Mouse (Mus musculus) neural tube, embryonic 10.5 days (tissue): ENCODE measurements around the gene Lmo7.

ENCODE experiments used
- DNase-seq: peaks from one replicate; pipeline ENCODE4 v3.0.0-alpha.2; 2017; ENCODE audit warnings: low spot score; ENCODE audit errors: extremely low spot score

Gene Lmo7

DNA sequence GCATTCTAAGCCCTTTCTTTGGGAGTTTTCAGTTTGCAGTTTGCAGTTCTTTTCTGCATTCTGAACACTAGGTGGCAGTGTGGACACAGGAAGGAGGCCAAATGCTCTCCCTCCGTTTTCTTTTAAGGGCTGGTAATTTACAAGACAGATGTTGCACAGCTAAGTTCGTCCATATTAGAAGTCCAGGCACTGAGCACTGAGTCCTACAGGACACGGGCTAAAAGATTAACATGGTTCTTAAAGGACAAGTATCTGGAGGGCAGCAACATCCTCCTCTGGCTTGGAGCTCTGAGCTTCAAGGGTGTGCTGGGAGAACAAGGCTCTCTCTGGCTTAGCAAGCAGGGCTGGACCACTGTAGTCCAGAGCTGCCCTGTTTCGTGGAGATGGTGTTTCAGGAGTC lies 213.2 kb downstream of the Lmo7 start:
- DNase-seq = peak; percentile 56

DNA sequence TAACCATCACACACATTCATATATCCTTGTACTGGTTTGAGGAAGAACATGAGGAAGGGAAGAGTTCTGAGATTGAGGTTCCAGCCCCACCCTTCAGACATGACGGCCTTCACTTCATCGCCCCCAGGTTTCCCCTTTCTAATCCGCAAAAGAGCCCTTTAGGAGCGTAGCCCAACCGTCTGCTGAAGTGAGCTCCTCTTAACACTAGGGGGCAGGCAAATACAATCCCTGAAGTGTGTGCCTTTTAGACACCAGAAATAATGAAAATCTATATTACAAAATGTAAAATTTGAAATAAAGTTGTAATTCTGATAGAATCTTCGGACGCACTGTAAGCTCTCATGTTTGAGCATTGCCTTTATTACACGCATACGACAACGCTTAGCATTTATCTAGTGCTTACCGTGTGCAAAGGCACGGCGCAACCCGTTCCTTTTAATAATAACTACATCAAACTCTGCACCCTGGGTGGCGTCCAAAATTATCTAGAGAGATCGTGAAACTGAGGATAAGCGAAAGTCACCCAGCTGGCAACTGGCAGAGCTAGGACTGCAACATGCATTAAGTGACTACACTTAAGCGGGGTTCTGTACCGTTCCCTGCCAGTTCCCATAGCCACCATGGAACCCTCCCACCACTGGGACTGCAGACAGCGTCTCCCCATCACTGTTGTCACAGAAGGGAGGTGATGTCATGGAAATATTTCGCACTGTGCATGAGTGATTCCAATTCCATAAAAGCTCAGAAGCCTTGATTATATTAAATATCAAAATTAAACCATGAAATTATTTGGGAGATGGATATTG lies 217.2 kb downstream of the Lmo7 start:
- DNase-seq = no peak

- DNase-seq = no peak
These were observed 219.4 kb downstream of the Lmo7 start for GRCm38 (mm10) chr14:101949114-101949513.

GRCm38 (mm10) chr14:101951107-101951506 lies 221.3 kb downstream of the Lmo7 start:
- no peak for DNase-seq

- no peak for DNase-seq
These were observed 224.2 kb downstream of the Lmo7 start for GRCm38 (mm10) chr14:101953793-101954468.

- DNase-seq = no peak
These were observed 234.6 kb downstream of the Lmo7 start for GRCm38 (mm10) chr14:101964381-101964780.

DNA sequence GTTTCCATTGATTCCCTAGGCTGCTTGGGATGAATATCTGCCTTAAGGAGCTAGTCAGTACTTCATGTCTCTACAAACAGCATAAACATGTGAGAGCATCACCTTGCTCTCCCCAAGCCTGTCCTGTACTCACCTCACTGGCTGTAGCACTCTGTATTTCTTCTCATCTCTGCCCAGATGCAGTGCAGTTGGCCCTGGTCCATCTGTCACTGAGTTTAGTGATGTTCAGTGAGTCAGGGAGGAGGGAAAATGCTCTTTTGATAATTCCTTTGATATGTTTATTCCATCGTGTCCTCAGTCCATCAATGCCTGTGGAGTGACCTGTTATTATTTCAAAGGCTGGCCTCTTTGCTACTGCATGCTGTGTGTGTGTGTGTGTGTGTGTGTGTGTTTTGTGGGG lies 235.2 kb downstream of the Lmo7 start:
- DNase-seq = no peak

- no peak for DNase-seq
These were observed 243.0 kb downstream of the Lmo7 start for GRCm38 (mm10) chr14:101972764-101973163.

DNA sequence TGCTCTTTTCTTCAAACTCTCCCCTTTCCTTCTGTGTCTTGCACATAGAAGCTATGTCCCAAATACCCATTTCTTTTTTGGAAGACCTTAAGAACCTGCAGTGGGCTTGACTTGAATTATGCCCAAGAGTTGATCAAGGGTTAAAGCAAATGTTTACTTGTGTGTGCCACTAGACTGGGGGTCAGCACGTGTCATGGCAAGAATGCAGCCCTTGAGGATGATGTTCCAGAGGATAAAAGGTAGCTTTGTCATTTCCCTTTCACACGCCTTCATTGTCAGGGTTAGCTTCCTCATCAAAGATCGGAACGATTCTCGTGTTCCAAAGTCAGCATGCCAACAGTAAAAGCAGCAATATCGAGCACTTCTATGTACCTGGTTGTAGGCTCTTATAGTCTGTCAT lies 243.4 kb downstream of the Lmo7 start:
- DNase-seq = no peak

DNA sequence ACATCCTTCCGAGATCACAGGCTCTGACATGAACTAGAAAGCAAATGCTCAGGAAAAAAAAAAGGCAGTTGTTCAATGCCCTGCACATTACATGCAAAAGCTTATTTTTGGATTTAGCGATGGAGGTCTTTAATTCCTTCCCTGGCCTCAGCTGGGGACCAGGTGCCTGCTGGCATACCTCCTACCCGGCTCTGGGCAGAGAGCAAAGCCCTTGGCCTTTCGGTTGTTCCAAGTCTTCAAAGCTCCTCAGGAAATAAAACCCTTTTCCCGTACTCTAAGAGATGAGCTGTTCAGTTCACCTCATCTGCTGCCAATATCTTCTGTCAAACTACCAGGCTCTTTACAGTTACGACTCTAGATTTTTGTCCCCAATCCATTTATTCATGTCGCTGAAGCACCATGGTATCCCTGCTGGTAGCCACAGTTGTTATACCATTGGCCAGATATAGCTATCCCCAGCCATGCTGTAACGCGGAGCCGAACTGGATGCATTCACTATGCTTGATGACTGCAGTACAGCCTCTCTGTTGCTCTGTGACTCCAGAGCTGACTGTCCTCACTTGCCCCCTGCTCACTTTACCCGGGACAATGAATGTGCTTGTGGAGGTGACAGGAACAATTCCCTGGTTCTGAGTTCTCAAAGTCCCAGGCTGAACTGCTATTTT lies 246.4 kb downstream of the Lmo7 start:
- DNase-seq = no peak
